Mouse (Mus musculus) lung, postnatal 14 days (tissue): ENCODE measurements around the gene Gng2.

Experiments used
- DNase-seq: peaks from one replicate; pipeline ENCODE4 v3.0.0; 2021

The Gng2 gene

GRCm38 (mm10) chr14:19858808-19859776 lies 118.3 kb downstream of the Gng2 start:
- no peak for DNase-seq

GRCm38 (mm10) chr14:19858279-19858678 lies 119.1 kb downstream of the Gng2 start:
- no peak for DNase-seq

- no peak for DNase-seq
Measured at GRCm38 (mm10) chr14:19853471-19853870, 124.0 kb downstream of the Gng2 start.

DNA sequence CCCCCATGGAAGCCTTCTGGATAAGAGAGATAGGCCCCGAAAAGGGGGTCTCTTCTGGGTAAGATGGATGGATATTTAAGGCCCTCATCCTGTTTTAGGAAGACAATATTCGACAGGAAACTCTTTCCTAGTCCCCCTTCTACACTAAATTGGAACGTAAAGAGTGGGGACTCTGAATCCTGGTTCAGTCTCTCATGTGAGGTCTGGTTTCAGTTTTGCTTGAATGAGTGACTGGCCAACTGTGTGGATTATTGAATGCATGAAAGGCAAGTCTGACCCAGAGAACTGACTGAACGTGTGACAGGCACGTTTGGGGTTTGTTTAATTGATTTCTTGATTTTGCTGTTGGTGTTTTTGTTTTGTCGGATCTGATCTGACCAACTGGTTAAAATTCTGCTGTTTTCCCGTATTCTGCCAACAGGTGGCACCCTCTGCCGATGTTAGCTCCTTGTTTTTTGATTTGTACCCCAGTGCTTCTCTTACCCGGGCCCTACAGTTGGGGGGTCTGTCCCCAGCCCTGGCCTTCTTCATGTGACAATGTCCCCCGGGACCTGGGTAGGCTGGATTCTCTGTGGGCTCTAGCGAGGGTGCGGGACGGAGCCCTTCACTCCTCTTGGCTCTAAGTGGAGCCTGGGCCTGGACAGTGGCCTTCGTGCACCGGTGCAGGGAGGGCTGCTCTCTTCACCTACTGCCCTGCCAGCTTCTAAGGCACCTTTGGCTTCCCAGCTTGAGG lies 137.7 kb downstream of the Gng2 start:
- DNase-seq: peak; percentile 72

- DNase-seq: no peak
Measured at GRCm38 (mm10) chr14:19836289-19836688, 141.1 kb downstream of the Gng2 start.

DNA sequence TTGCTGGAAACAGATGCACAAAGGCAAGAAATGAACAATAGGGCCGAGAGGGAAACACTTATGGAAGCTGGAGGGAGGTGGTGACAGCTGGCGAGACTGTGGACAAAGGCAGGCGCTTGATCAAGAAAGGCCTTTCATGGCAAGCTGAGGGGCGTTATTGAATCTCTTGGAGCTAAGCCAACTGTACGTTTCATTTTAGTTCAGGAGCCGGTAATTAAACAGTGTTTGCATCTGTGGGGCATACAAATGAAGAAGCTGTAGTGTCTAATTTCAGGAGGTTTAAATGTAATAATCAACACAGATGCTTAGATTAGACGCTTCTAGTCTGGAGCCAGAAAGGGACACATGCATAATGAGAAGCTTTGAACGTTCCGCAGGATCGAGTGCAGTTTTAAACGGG lies 151.9 kb downstream of the Gng2 start:
- no peak for DNase-seq

DNA sequence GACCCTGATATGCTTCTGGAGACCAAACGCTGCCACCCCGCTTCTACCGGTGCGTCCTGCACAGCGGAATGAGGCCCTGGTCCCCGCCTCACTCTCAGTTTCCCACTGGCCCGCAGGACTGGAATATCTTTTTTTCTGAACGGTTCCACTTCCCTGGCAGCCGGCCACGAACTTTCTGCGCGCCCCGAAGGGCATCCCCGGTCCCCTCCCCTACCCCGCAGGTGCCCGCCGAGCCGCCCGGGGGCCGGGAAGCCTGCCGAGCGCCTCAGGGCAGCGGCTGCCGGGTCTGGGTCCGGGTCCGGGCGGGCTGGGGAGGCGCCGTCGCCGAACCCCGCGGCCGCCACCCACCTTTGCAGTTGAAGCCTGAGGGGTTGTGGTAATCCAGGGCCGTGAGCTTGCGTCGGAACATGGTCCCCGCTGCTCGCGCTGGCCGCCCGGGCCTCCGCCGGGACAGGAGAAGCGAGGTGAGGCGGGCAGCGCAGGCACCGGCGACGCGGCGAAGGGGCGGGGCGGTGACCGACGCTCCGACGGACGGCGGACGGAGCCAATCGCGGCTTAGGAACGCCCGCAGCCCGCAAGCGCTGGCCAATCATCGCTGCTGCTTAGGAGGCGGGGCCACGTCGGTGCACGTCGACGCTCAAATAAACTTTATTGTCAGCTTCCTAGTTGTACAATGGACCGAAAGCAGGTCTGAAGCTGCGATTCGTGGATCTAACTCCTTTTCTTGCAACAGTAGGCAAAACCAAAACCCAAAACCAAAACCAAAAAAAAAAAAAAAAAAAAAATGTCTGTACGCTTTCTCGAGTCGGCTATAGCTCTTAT lies 153.9 kb downstream of the Gng2 start, which contains the start of gene Rtraf:
Rtraf (minus strand) TSS at position 504 of the 822 bp plus-strand sequence.
- peak; percentile 95 for DNase-seq
